Mouse (Mus musculus): Measurements from ENCODE around the gene Cenpo. TPM values are rescaled to one million over a fixed set of nuclear protein-coding genes. Genes with fewer than 3 reads are reported as not detected.

Gene Cenpo
- polyA plus RNA-seq, 3 experiments from 2014 or later: 20.3 to 31.7 (median 20.6) TPM

Other genes with a start within 250 kb of the Cenpo start
- gene Efr3b, start 195.4 kb downstream of the Cenpo start, polyA plus RNA-seq (2017; shearing (Covaris generic)): under 1 TPM in 2 of 3 experiments, not detected in 1; 0.29 to 0.43 TPM
- gene Dnajc27, start 151.7 kb downstream of the Cenpo start, polyA plus RNA-seq (2017; shearing (Covaris generic)): 1 to 10 TPM; 1.5 to 3.3 (median 2.9) TPM
- 1 to 10 TPM; 2.1 to 5.9 (median 2.9) TPM for gene Adcy3, start 101.2 kb downstream of the Cenpo start, polyA plus RNA-seq (2017; shearing (Covaris generic))
- gene Ptrhd1, start 267 bp downstream of the Cenpo start, polyA plus RNA-seq (2017; shearing (Covaris generic)): 1 to 10 TPM; 3.1 to 6.2 (median 3.3) TPM
- 10 to 100 TPM in 2 of 3 experiments, 1 to 10 TPM in 1; 7.7 to 17.5 (median 14.6) TPM for gene Ncoa1, start 242.9 kb upstream of the Cenpo start, polyA plus RNA-seq (2017; shearing (Covaris generic))

Measured in inflammation-experienced regulatory T-cells, adult 6 months (primary cell).